Mouse (Mus musculus): ENCODE results near the gene Lrrk1. TPM values are rescaled to one million over a fixed set of nuclear protein-coding genes. Genes with fewer than 3 reads are reported as not detected.
A peak's percentile ranks its signal among the peaks of the same experiment; 100 is the strongest.

The Lrrk1 gene
- polyA plus RNA-seq, 1 experiment from 2014 or later = 6.4 TPM

DNA sequence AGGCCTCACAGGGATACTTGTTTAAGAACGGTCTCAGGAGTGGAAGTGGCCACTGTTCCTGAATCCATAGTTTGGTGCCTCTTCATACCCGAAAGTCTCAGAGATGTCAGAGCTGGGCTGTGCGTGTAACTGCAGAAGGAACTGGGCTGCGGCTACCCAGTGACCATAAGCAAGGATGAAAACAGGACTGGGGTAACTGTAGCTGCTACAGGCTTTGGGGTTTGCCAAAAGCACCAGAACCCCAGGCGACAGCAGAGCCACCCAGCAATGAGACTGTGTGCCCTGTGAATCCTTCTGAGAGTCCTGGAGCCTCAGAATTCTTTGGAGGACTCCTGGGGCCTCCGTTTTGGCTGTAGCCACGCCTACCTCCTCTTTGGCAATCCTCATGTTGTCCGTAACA, 13.5 kb upstream of the Lrrk1 start:
- Histone ChIP-seq H3K27ac (replicated peaks in 1 of 2; ENCODE audit: control insufficient read depth in 1 of 2, insufficient read depth in 1 of 2, low read depth in 2 of 2, low read length in 2 of 2) (no peak overlapping the region), H3K36me3 (ENCODE audit: control insufficient read depth, insufficient read depth, low read length) (no peaks in the 10 kb centered on the region), H3K27me3 (ENCODE audit: control insufficient read depth, insufficient read depth, low read length) (no peaks in the 10 kb centered on the region), H3K9ac (ENCODE audit: low read length) (no peak overlapping the region), H3K4me2 (ENCODE audit: low read length) (no peak overlapping the region), H3K9me3 (ENCODE audit: control insufficient read depth, low read length) (no peaks in the 10 kb centered on the region), H3K4me1 (ENCODE audit: control insufficient read depth in 2 of 2, insufficient read depth in 2 of 2, low read length in 2 of 2) (peaks cover 19 to 24% of the 10 kb centered on the region in 2 experiments), H3K4me3 (ENCODE audit: control insufficient read depth in 1 of 2, insufficient read depth in 1 of 2, low read depth in 1 of 2, low read length in 2 of 2) (no peak overlapping the region)
- WGBS = 62% methylated on average over 8 of the region's 8 CpGs
- ATAC-seq (ENCODE audit: insufficient number of reproducible peaks, insufficient read depth, low FRiP score, low read depth) = no peak

DNA sequence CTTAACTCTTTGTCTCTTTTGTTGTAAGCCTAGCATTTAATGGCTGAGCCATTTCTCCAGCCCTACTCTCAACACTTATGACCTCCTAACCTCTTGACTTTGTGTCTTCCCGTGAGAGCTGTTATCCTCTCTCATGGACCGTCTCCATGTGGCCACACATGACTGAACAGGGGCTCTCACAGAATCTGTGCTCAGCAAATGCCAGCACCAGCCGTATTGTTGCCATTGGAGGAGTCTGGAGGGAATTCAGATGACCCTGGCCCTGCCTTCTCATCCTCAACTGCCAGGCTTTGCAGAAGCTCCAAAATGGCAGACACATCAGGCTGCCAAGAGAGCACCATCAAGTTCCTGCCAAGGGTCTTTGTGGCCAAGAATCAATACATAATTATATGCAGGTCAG, 9.1 kb upstream of the Lrrk1 start:
- Histone ChIP-seq H3K4me2 (ENCODE audit: low read length) (no peak overlapping the region), H3K27ac (replicated peaks in 1 of 2; ENCODE audit: control insufficient read depth in 1 of 2, insufficient read depth in 1 of 2, low read depth in 2 of 2, low read length in 2 of 2) (no peak overlapping the region), H3K9me3 (ENCODE audit: control insufficient read depth, low read length) (no peaks in the 10 kb centered on the region), H3K4me3 (ENCODE audit: control insufficient read depth in 1 of 2, insufficient read depth in 1 of 2, low read depth in 1 of 2, low read length in 2 of 2) (no peak overlapping the region), H3K27me3 (ENCODE audit: control insufficient read depth, insufficient read depth, low read length) (no peaks in the 10 kb centered on the region), H3K4me1 (ENCODE audit: control insufficient read depth in 2 of 2, insufficient read depth in 2 of 2, low read length in 2 of 2) (no peaks in the 10 kb centered on the region; a peak in 1 of 4 replicates), H3K36me3 (ENCODE audit: control insufficient read depth, insufficient read depth, low read length) (no peaks in the 10 kb centered on the region), H3K9ac (ENCODE audit: low read length) (no peak overlapping the region)
- 77% methylated on average over 3 of the region's 3 CpGs for WGBS
- no peak for ATAC-seq (ENCODE audit: insufficient number of reproducible peaks, insufficient read depth, low FRiP score, low read depth)

DNA sequence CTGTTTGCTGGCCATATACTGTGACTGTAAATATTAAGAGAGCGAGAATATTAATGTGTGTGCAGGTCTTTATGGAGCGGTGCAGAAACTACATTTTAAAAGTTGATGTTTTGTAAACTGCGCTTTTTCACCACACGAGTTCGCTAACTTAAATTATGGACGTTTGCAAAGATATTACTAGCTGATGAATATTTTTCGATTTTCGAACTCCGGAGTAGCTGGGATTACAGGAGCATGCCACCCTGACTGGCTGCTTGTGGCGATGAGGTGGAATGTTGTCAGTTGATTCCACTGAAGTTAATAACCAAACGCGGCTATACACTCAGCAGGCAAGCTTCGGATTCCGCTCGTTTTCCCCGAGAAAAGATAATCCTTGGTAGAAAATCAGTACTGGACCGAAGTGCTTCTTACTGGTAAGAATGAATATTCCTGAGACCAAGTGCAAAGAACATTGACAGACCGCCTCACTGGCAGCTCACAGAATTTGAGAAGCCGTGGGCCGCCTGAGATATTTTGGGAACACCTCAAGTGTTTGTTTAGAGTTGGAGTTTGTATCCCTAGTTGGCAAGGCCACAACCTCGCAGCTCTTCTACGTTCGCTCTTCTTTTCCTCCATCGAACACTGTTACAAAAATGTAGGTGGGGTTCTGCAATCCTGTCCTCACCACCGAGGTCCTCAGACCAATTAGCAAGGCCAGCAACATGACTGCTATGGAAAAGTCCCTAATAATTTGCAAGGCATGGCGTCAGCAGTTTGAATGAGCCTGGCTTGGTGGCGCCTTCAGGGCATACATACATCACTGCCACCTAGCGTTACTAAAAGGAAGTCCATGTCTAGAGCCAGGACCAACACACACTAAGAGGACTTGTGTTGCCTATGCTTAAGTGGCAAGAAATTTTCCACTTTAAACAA, 727 bp upstream of the Lrrk1 start:
- Histone ChIP-seq H3K9ac (ENCODE audit: low read length) (peak overlapping the region; percentile 87), H3K4me2 (ENCODE audit: low read length) (peak overlapping the region; percentile 86), H3K4me3 (ENCODE audit: control insufficient read depth in 1 of 2, insufficient read depth in 1 of 2, low read depth in 1 of 2, low read length in 2 of 2) (peak overlapping the region; percentile 73 to 81), H3K9me3 (ENCODE audit: control insufficient read depth, low read length) (no peaks in the 10 kb centered on the region), H3K36me3 (ENCODE audit: control insufficient read depth, insufficient read depth, low read length) (no peaks in the 10 kb centered on the region), H3K27ac (replicated peaks in 1 of 2; ENCODE audit: control insufficient read depth in 1 of 2, insufficient read depth in 1 of 2, low read depth in 2 of 2, low read length in 2 of 2) (peak overlapping the region; percentile 46 to 59; a peak in 3 of 4 replicates), H3K27me3 (ENCODE audit: control insufficient read depth, insufficient read depth, low read length) (no peaks in the 10 kb centered on the region), H3K4me1 (ENCODE audit: control insufficient read depth in 2 of 2, insufficient read depth in 2 of 2, low read length in 2 of 2) (peaks cover 0 to 3% of the 10 kb centered on the region in 2 experiments; a peak in 1 of 4 replicates)
- WGBS = 5% methylated on average over 28 of the region's 28 CpGs
- ATAC-seq (ENCODE audit: insufficient number of reproducible peaks, insufficient read depth, low FRiP score, low read depth) = peak; percentile 60

DNA sequence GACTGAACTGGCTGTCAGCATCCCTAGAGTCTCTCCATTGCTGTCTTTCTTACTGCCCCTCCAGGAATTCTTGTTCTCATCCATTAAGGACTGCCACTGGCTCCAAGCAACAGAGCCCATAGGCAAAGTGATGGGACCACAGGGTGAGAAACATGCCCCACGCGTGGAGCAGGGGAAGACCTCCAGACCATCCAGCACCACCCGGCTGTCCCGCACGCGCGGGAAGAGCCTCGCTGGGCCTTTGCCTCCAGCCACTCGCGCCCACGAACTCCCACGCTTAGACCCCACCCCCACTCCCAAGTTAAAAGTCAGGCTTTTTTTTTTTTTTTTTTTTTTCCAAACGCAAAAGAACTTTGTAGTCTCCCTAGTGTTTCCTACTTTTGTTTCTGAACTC, 734 bp downstream of the Lrrk1 start:
- no peak for ATAC-seq (ENCODE audit: insufficient number of reproducible peaks, insufficient read depth, low FRiP score, low read depth)
- 0% methylated on average over 13 of the region's 13 CpGs for WGBS
- no peaks in the 10 kb centered on the region for H3K9me3 ChIP-seq (ENCODE audit: control insufficient read depth, low read length)

DNA sequence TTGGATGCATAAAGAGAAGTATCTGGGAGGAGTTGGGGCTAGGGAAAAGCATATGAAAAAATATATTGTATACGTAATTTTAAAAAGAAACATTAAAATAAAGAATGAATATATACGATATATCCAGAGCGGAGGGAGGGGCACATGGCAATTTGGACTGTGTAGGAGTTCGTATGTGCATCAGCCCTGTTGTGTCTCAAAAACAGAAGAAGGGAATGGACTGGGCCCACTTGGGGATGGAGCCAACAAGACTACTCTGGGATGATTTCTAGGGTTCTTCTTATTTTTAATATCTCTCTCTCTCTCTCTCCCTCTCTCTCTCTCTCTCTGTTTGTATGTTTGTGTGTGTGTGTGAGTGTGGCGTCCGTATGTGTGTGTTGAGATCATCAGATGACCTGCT, 1.7 kb downstream of the Lrrk1 start:
- Histone ChIP-seq H3K4me2 (ENCODE audit: low read length) (no peak overlapping the region), H3K9me3 (ENCODE audit: control insufficient read depth, low read length) (no peaks in the 10 kb centered on the region)
- 94% methylated on average over 6 of the region's 6 CpGs for WGBS

More for the DNA sequence above, 734 bp downstream of the Lrrk1 start:
- H3K27ac ChIP-seq (replicated peaks in 1 of 2; ENCODE audit: control insufficient read depth in 1 of 2, insufficient read depth in 1 of 2, low read depth in 2 of 2, low read length in 2 of 2) = no peak overlapping the region; a peak in 1 of 4 replicates
- peak overlapping the region; percentile 87 for H3K9ac ChIP-seq (ENCODE audit: low read length)
- H3K36me3 ChIP-seq (ENCODE audit: control insufficient read depth, insufficient read depth, low read length) = no peaks in the 10 kb centered on the region
- H3K4me1 ChIP-seq (ENCODE audit: control insufficient read depth in 2 of 2, insufficient read depth in 2 of 2, low read length in 2 of 2) = peaks cover 0 to 3% of the 10 kb centered on the region in 2 experiments; a peak in 1 of 4 replicates
- no peaks in the 10 kb centered on the region for H3K27me3 ChIP-seq (ENCODE audit: control insufficient read depth, insufficient read depth, low read length)
- peak overlapping the region; percentile 73 to 81 for H3K4me3 ChIP-seq (ENCODE audit: control insufficient read depth in 1 of 2, insufficient read depth in 1 of 2, low read depth in 1 of 2, low read length in 2 of 2)
- peak overlapping the region; percentile 86 for H3K4me2 ChIP-seq (ENCODE audit: low read length)

DNA sequence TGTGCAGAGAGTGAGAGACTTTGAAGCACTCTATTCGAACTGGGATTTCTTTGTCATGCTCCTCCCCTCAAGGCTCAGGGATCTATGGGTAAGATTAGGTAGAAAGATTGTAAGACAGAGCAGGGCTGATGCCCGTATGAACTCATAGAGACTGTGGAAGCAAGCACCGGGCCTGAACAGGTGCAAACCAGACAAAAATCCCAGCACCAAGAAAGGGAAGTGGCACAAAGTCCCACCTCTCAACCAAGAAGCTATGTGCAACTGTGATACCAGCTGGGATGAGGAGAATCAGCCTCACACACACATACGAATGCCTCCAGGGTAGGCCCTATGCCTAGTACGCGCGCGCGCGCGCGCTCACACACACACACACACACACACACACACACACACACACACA, 2.3 kb downstream of the Lrrk1 start:
- H3K4me3 ChIP-seq (ENCODE audit: control insufficient read depth in 1 of 2, insufficient read depth in 1 of 2, low read depth in 1 of 2, low read length in 2 of 2) = no peak overlapping the region
- H3K9me3 ChIP-seq (ENCODE audit: control insufficient read depth, low read length) = no peaks in the 10 kb centered on the region
- no peak overlapping the region for H3K27ac ChIP-seq (replicated peaks in 1 of 2; ENCODE audit: control insufficient read depth in 1 of 2, insufficient read depth in 1 of 2, low read depth in 2 of 2, low read length in 2 of 2)
- peaks cover 0 to 3% of the 10 kb centered on the region in 2 experiments; a peak in 1 of 4 replicates for H3K4me1 ChIP-seq (ENCODE audit: control insufficient read depth in 2 of 2, insufficient read depth in 2 of 2, low read length in 2 of 2)
- H3K36me3 ChIP-seq (ENCODE audit: control insufficient read depth, insufficient read depth, low read length) = no peaks in the 10 kb centered on the region
- no peak overlapping the region for H3K9ac ChIP-seq (ENCODE audit: low read length)
- 95% methylated on average over 12 of the region's 12 CpGs for WGBS
- ATAC-seq (ENCODE audit: insufficient number of reproducible peaks, insufficient read depth, low FRiP score, low read depth) = no peak
- H3K4me2 ChIP-seq (ENCODE audit: low read length) = no peak overlapping the region
- H3K27me3 ChIP-seq (ENCODE audit: control insufficient read depth, insufficient read depth, low read length) = no peaks in the 10 kb centered on the region

More for the DNA sequence above, 1.7 kb downstream of the Lrrk1 start:
- no peak overlapping the region for H3K27ac ChIP-seq (replicated peaks in 1 of 2; ENCODE audit: control insufficient read depth in 1 of 2, insufficient read depth in 1 of 2, low read depth in 2 of 2, low read length in 2 of 2)
- H3K4me1 ChIP-seq (ENCODE audit: control insufficient read depth in 2 of 2, insufficient read depth in 2 of 2, low read length in 2 of 2) = peaks cover 0 to 3% of the 10 kb centered on the region in 2 experiments; a peak in 1 of 4 replicates
- no peak for ATAC-seq (ENCODE audit: insufficient number of reproducible peaks, insufficient read depth, low FRiP score, low read depth)
- H3K9ac ChIP-seq (ENCODE audit: low read length) = no peak overlapping the region
- H3K27me3 ChIP-seq (ENCODE audit: control insufficient read depth, insufficient read depth, low read length) = no peaks in the 10 kb centered on the region
- H3K4me3 ChIP-seq (ENCODE audit: control insufficient read depth in 1 of 2, insufficient read depth in 1 of 2, low read depth in 1 of 2, low read length in 2 of 2) = no peak overlapping the region
- H3K36me3 ChIP-seq (ENCODE audit: control insufficient read depth, insufficient read depth, low read length) = no peaks in the 10 kb centered on the region

DNA sequence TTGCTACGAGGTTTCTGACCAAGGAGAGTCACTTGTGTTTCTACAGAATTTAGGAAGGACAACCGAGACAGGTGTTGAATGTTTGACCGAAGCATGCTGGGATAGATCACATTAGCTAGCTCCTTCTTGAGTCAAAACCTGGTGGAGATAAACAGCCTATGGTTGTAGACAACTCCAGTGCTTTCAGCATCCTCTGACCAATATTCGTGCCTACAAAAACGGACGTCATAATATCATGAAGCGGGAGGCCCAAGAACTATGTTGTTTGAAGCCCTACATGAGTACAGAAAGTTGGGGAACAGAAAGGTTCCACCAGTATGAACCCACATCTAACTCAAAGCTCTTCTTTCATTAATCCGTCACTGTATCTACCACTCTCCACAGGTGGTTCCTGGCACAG, 3.3 kb downstream of the Lrrk1 start:
- Histone ChIP-seq H3K4me1 (ENCODE audit: control insufficient read depth in 2 of 2, insufficient read depth in 2 of 2, low read length in 2 of 2) (peaks cover 0 to 3% of the 10 kb centered on the region in 2 experiments; a peak in 1 of 4 replicates), H3K27ac (replicated peaks in 1 of 2; ENCODE audit: control insufficient read depth in 1 of 2, insufficient read depth in 1 of 2, low read depth in 2 of 2, low read length in 2 of 2) (no peak overlapping the region), H3K36me3 (ENCODE audit: control insufficient read depth, insufficient read depth, low read length) (peaks cover 4% of the 10 kb centered on the region; the same call in 1 of the 2 replicates), H3K4me2 (ENCODE audit: low read length) (no peak overlapping the region), H3K9ac (ENCODE audit: low read length) (no peak overlapping the region), H3K9me3 (ENCODE audit: control insufficient read depth, low read length) (no peaks in the 10 kb centered on the region), H3K27me3 (ENCODE audit: control insufficient read depth, insufficient read depth, low read length) (no peaks in the 10 kb centered on the region), H3K4me3 (ENCODE audit: control insufficient read depth in 1 of 2, insufficient read depth in 1 of 2, low read depth in 1 of 2, low read length in 2 of 2) (no peak overlapping the region)
- 89% methylated on average over 8 of the region's 8 CpGs for WGBS
- no peak for ATAC-seq (ENCODE audit: insufficient number of reproducible peaks, insufficient read depth, low FRiP score, low read depth)

Measured in heart, embryonic 14.5 days (tissue).